Mouse (Mus musculus) ES-Bruce4 (cell line): Measurements from ENCODE around the gene Gm28051. TPM values are rescaled to one million over a fixed set of nuclear protein-coding genes. Genes with fewer than 3 reads are reported as not detected.

Experiments
- H3K27ac ChIP-seq: 2 replicates; pipeline ENCODE4 v1.5.1; 2012; ENCODE audit warnings: low read length, inconsistent platforms; ENCODE audit not compliant: insufficient read depth
- H3K27me3 ChIP-seq: 2 replicates; pipeline ENCODE4 v1.6.1; 2012; ENCODE audit warnings: mild to moderate bottlenecking, low read length, inconsistent platforms; ENCODE audit not compliant: control insufficient read depth, poor library complexity, insufficient read depth, severe bottlenecking
- H3K36me3 ChIP-seq: 2 replicates; pipeline ENCODE4 v1.6.1; 2012; ENCODE audit warnings: inconsistent platforms, mild to moderate bottlenecking, low read length, moderate library complexity; ENCODE audit not compliant: control insufficient read depth, poor library complexity, insufficient read depth, severe bottlenecking
- H3K4me1 ChIP-seq: one replicate; pipeline ENCODE4 v1.8.1; 2011; ENCODE audit warnings: low read length; ENCODE audit not compliant: control insufficient read depth, insufficient read depth
- H3K4me3 ChIP-seq: 2 replicates; pipeline ENCODE4 v1.5.1; 2011; ENCODE audit warnings: low read depth, mild to moderate bottlenecking, low read length
- H3K9ac ChIP-seq: 2 replicates; pipeline ENCODE4 v1.6.1; 2012; ENCODE audit warnings: low read depth, mild to moderate bottlenecking, inconsistent platforms; ENCODE audit not compliant: poor library complexity, severe bottlenecking
- H3K9me3 ChIP-seq: replicated peaks from 2 replicates; pipeline ENCODE4 v1.6.1; 2012; ENCODE audit warnings: mild to moderate bottlenecking, low read length, inconsistent platforms; ENCODE audit not compliant: control insufficient read depth, poor library complexity, insufficient read depth, severe bottlenecking
- CTCF ChIP-seq: IDR thresholded peaks from one replicate; pipeline ENCODE4 v1.8.1; 2011; ENCODE audit warnings: low read depth, low read length
- EP300 ChIP-seq: IDR thresholded peaks from 2 replicates; pipeline ENCODE4 v1.6.1; 2011; ENCODE audit warnings: low read depth, low read length; ENCODE audit not compliant: insufficient read depth
- POLR2A ChIP-seq: IDR thresholded peaks from one replicate; pipeline ENCODE4 v1.8.1; 2011; ENCODE audit warnings: low read length; ENCODE audit not compliant: insufficient read depth
- polyA plus RNA-seq: library from polyadenylated mRNA; stranded (reverse); fragments of >200 nt; gene quantifications from 2 replicates; pipeline ENCODE4 v1.2.4, GENCODE M21; 2011; ENCODE audit warnings: low read depth; ENCODE audit not compliant: missing spikeins, insufficient read depth, insufficient read length

Gm28051 gene
- polyA plus RNA-seq, 1 experiment: not detected

DNA sequence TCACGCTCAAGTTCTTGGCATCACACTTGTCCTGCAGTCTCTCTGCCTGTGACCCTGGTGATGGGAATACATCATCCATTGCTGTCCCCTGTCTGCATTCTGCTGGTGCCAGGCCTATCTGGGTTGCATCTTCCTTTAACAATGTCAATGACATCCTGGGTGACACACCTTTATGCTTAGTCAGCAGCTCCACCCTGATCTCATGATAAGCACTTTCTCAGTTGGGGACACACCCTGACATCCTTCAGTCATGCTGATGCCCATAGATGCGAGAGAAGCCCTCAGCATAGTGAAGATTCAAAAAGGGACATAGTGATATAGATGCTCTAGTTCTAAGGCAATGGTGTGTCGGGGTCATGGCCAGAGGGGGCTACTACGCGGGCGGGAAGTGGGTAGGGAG lies 32.4 kb downstream of the Gm28051 start:
- Histone ChIP-seq H3K27ac (no peak overlapping the region), H3K36me3 (no peaks in the 10 kb centered on the region), H3K9ac (no peak overlapping the region), H3K27me3 (no peaks in the 10 kb centered on the region), H3K4me1 (peaks cover 9% of the 10 kb centered on the region), H3K4me3 (no peak overlapping the region), H3K9me3 (no peaks in the 10 kb centered on the region)
- TF ChIP-seq EP300: 0 out of 2 replicates have a peak, but pooled peaks have one; percentile 42
- no peak for TF ChIP-seq CTCF
- no peak for TF ChIP-seq POLR2A

DNA sequence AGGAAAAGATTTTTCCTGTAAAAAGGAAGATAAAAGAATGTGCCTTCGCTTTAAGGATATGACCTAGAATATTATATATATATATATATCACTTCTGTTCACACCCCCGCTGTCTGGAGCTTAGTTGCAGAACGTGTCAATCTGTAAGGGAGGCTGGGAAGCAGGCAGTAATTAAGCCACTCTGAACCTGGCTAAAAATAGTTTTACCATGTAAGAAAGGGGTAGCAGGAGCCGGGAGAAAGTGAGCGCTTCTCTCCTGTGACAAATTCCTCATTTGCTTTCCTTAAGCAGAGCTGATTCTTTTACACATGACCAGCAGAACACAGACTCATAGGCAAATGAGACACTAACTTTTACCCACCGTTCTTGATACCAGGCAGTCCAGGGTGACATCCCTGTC lies 33.7 kb downstream of the Gm28051 start:
- no peak overlapping the region for H3K9ac ChIP-seq
- H3K9me3 ChIP-seq: no peaks in the 10 kb centered on the region
- TF ChIP-seq POLR2A: no peak
- no peak for TF ChIP-seq EP300
- TF ChIP-seq CTCF: no peak
- H3K4me3 ChIP-seq: no peak overlapping the region
- peaks cover 9% of the 10 kb centered on the region for H3K4me1 ChIP-seq
- H3K27me3 ChIP-seq: no peaks in the 10 kb centered on the region
- H3K36me3 ChIP-seq: no peaks in the 10 kb centered on the region
- no peak overlapping the region for H3K27ac ChIP-seq

DNA sequence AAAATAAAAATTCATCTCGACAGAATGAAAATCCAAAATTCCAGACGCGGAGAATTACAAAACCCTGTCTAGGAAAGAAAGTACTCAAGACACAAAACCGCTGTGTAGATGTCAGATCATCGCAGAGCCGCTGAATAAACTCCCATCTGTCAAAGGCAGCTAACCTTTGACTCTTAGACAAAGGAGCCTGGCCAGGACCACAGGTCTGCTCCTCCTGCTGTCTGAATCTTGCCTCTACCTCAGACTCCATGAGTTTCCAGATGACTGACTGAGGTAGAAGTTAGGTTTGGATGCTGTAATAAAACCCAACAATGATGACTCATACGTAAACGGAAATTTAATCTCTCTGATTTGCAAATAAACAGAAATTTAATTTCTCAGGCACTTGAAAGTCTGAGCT lies 34.6 kb downstream of the Gm28051 start:
- Histone ChIP-seq H3K4me3 (no peak overlapping the region), H3K9me3 (no peaks in the 10 kb centered on the region), H3K4me1 (peaks cover 9% of the 10 kb centered on the region), H3K36me3 (no peaks in the 10 kb centered on the region), H3K27ac (peak overlapping the region; percentile 56; the same call in 1 of the 2 replicates), H3K9ac (no peak overlapping the region), H3K27me3 (no peaks in the 10 kb centered on the region)
- TF ChIP-seq POLR2A (no peak), CTCF (no peak), EP300 (no peak)

DNA sequence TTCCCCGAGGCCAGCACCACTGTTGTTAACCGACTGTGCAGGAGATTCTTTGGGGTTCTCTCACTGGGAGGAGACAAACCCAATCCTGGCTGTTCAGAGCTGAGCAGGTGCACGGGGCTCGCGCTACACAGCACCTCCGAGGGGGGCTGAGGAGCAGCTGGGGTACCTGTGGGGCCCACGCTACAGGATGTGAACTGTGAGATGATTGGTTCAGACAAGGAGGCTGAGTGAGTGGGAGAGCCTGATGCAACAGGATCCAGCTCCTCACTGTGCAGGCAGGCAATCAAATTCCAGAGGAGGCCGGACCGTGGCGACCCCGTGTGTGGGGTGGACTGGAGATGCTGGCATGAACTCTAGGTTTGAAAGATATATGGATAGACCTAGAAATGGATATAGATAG lies 35.1 kb downstream of the Gm28051 start:
- H3K27ac ChIP-seq: 0 out of 2 replicates have a peak overlapping the region, but pooled peaks have one; percentile 41
- peak overlapping the region; percentile 16 for H3K9ac ChIP-seq
- no peak overlapping the region; the same call in 1 of the 2 replicates for H3K4me3 ChIP-seq

DNA sequence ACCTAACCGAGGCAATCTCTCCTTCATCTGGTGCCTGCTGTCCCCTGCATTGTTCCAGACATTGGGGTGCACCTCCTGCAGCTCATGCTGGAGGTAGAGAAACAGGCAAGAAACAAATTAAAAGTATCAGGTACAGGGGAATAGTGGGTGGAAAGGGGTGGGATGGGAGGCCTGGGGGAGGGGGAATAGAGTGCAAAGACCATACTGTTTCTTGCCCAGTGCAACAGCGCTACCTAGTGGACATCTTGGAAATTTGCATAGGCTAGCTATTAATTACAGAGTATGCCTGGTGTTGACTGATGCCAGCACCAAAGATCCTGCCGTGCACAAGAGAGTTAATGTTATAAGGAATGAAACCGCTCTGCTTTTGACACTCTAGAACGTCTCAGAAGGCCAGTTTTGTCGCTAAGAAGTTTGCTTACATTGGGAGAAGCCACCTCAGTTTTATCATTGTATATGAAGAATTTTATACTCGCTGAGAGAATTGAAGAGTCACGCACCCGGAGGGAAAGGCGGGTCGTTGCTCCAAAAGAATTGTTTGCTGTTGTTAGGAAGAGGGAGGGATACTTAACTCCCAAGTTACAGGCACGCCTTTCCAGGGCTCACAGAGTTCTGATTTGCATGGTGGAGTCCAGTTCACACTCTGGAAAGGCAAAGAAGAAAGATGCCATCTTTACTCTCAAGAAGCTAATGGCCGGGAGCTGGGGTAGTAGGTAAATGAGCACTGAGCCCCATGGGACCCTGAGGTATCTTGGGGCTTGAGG lies 37.8 kb downstream of the Gm28051 start:
- no peaks in the 10 kb centered on the region for H3K9me3 ChIP-seq
- H3K27ac ChIP-seq: peak overlapping the region; percentile 70
- TF ChIP-seq EP300 (no peak), CTCF (peak; percentile 70), POLR2A (no peak)
- peaks cover 8% of the 10 kb centered on the region for H3K4me1 ChIP-seq
- no peaks in the 10 kb centered on the region for H3K36me3 ChIP-seq
- H3K27me3 ChIP-seq: no peaks in the 10 kb centered on the region
- peak overlapping the region; percentile 10; the same call in 1 of the 2 replicates for H3K9ac ChIP-seq
- no peak overlapping the region for H3K4me3 ChIP-seq

More for the DNA sequence above, 35.1 kb downstream of the Gm28051 start:
- H3K4me1 ChIP-seq: peaks cover 9% of the 10 kb centered on the region
- H3K27me3 ChIP-seq: no peaks in the 10 kb centered on the region
- no peaks in the 10 kb centered on the region for H3K36me3 ChIP-seq
- H3K9me3 ChIP-seq: no peaks in the 10 kb centered on the region
- TF ChIP-seq EP300: 0 out of 2 replicates have a peak, but pooled peaks have one; percentile 5
- TF ChIP-seq CTCF: no peak

DNA sequence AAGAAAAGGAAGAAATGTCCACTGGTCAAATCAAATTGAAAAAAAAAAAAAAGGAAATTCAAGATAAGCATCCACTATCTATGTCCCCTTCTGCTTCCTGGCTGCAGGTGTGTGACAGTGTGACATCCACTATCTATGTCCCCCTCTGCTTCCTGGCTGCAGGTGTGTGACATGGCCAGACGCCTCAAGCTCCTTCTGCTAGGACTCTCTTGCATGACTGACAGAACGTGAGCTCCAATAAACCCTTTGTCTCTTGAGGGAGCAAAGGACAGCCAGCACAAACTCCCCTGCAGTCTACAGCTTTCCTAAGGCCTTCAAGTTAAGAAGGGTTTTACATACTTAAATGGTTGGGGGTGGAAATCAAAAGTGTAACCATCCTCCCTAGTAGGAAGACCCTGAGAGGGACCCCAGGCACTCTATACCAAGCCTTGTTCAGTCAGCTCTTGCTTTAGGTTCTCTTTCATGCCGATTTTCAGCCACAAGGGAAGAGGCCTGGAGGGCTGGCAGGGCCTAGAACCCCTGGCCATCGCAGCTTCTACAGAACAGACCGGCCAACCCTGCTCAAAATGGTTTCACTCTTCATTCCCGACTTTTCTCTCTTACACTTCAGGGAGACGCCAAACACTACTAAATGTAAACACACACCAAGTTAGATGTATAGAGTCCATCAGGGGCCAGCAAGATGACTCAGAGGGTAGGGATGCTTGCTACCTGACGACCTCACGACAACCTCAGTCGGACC lies 42.7 kb downstream of the Gm28051 start:
- H3K27me3 ChIP-seq: no peaks in the 10 kb centered on the region
- 0 out of 2 replicates have a peak overlapping the region, but pooled peaks have one; percentile 24 for H3K9ac ChIP-seq
- TF ChIP-seq EP300 (no peak), POLR2A (no peak), CTCF (no peak)
- peak overlapping the region; percentile 86 for H3K27ac ChIP-seq
- H3K4me3 ChIP-seq: no peak overlapping the region
- H3K4me1 ChIP-seq: peaks cover 18% of the 10 kb centered on the region
- H3K36me3 ChIP-seq: no peaks in the 10 kb centered on the region
- no peaks in the 10 kb centered on the region for H3K9me3 ChIP-seq
